Mouse (Mus musculus) 3T3-L1 (cell line): ENCODE data around the gene Pcnx2.
A peak's percentile ranks its signal among the peaks of the same experiment; 100 is the strongest.

Source experiments
- DNase-seq: peaks from one replicate; pipeline ENCODE4 v3.0.0-alpha.2; 2015; ENCODE audit warnings: low read depth, low spot score

Gene Pcnx2

DNA sequence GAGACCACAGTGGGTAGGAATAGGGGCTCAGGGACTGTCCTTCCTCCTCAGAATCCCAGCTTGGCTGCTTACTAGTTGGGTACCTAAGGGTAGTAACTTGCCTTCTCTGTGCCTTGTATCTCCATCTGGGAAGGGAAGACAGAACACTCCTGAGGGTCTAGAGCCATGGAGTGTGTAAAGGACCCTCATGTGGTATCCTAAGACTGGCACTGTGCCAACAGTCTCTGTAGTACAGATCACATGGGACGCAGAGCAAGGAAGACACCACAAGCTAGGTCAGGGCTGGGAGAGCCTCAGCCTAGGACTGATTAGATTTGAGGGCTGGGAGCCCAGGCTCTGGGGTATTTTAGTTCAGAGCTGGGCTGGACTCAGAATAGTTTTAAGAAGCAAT lies 141.0 kb downstream of the Pcnx2 start:
- no peak for DNase-seq

DNA sequence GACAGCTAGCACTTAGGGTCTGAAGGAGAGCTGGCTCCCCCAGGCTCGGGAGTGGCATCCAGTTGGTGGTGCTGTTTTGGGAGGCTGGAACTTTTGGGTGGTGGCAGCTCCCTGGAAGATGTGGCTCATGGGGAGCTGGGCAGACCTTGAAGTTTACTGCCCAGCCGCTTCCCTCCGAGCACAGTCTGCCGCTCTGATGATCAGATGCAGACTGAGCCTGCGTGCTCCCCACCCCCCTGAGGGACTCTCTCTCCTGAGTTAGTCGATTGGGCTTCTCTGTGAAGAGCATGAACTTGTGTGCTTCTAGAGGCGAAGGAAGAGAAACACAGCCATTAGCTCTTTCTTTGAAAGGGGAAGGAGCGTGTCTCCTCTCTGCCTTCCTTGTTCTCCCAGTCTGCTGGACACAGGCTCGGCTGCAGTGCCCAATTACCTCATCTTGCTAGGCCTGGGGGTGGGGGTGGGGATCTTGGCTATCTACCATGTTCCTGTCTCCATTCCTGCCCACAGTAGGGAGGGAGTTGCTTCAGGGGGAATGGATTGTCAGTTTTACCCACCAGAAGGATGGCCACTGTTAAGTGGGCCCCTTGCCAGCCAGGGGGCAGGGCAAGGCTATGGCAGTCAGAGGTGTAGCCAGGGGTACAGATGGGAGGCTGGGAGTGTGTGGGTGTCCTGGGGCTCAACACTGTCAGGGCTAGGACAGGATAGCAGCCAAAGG lies 141.6 kb downstream of the Pcnx2 start:
- peak; percentile 29 for DNase-seq

DNA sequence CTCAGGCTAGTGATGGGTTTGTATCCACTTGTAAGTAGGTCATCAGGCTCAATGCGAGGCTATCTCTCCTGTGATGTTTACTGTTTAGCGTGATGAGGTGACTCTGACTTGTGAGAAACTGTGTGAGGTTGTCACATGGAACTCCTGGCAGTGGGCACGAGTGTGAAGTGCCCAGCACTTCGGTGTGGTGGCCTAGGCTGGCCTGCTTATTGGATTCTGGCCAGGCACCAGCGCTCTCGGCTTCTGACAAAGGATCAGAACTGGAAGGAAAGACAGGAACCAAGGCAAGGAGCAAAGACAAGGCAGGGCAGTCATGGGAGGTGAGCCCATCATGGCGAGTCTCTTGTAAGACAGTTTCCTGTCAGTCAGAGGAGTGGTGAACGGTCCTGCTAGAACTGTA lies 142.2 kb downstream of the Pcnx2 start:
- DNase-seq: no peak

DNA sequence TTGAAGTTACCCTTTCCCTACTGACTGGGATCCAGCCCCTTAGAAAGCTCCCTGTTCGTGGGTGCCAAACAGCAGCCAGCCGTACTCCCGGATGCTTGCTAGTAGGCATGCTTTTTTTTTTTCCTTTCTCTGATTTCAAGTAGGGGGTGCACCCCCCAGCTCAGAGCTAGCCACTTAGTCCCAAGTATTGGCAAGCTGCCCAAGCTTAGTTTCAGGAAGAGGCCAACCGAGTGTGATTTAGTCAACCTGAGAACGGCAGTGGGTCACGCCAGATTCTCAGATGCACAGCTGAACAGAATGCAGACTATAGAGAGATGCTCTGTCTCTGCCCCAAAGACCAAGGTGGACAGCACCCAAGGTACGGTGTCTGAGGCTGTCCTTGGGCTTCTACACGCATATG lies 147.3 kb downstream of the Pcnx2 start:
- no peak for DNase-seq

DNA sequence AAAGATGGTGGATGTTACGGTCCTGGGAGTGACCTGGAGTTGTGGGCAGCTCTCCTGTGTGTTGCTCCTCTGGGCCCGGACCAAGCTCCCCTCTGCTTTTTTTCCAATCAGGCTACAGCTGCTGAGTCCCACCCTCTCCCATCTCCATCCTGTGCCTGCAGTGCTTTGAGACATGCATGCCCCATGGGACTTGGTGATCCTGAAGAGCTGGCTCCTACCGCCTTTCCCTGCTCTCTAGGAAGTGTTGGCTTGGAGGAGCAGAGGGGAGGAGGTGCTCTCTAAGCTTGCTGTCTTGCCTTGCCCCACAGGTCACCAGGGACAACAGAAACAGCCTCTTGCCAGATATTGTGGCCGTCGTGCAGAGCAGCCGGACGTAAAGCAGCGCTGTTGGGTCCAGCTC lies 150.7 kb downstream of the Pcnx2 start:
- no peak for DNase-seq

DNA sequence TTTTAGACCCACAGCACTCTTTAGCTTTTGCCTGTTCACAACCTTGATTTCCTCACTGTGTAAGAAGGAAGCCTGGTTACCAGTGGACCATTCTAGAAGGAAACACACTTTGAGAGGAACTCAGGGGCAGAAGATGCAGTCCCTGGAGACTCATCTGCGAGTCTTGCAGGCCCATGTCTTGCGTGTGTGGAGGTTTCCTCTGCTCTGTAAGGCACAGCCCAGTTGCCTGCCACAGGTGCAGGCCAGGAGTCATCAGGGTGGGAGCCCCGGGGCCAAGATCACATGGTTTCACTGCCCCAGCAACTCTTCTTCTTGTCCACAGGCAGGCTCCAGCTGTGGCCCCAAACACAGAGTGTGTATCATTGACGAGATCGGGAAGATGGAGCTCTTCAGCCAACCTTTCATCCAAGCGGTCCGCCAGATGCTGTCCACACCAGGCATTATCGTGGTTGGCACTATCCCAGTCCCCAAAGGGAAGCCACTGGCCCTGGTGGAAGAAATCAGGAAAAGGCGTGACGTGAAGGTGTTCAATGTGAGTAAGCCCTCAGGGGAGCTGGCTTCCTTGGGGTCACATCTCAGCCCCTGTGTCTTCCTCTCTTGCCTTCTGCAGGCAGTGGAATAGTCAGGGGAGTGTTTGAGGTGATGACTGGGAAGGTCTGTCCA lies 153.1 kb downstream of the Pcnx2 start:
- no peak for DNase-seq

DNA sequence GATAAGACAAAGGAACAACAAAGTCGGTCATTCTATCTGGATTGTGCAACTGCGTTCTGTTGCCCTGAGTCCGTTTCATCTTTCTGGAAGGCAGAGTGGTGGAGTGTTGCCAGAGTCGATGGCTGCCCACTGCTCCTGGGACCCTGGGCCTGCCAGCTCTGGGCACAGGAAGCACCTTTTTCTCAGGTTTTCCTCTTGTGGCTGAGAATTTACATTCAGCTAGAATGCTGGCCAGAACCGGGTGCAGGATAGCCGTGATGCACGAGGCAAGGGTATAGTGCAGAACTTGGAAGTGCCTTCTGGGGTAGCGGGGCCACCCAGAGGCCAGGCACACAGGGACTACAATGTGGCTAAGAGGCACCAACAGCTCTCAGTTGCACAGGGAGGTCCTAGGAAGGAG lies 155.7 kb downstream of the Pcnx2 start:
- DNase-seq: no peak

DNA sequence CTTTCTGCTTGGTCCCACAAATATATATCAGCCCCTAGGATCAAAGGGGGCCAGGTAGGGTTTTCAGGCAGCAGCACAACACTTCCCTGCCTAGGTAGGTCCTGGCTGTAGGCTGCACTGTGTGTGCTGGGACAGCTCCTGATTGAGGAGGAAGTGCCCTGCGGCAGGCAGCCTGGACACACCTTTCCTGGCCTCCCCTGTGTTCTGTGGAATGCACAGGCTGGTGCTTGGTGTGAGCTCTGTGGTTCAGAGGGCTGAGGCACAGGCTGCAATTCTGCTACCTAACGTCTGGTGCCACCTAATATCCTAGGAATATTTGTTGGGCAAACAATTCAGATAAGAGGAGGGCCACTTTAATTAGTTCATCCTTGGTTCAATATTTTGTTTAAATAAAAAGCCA lies 156.3 kb downstream of the Pcnx2 start:
- DNase-seq: no peak

DNA sequence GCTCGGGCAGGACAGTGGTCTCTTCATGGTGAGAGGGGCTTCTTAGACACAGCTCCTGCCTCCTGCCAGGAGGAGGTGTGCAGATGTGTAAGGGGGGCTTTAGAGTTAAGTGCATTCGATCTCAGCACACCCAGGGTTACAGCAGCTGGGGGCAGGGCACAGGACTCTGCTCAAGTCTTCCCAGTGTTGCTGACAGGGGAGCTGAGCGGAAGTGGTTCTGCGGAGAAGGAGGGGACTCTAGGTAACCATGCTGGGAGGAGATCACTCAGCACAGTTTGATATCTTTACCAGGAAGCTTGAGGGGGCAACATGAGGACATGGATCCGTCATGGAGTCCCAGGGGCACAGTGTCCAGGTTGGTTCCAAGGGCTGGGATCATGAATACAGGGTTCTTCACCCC lies 156.7 kb downstream of the Pcnx2 start:
- DNase-seq: no peak

DNA sequence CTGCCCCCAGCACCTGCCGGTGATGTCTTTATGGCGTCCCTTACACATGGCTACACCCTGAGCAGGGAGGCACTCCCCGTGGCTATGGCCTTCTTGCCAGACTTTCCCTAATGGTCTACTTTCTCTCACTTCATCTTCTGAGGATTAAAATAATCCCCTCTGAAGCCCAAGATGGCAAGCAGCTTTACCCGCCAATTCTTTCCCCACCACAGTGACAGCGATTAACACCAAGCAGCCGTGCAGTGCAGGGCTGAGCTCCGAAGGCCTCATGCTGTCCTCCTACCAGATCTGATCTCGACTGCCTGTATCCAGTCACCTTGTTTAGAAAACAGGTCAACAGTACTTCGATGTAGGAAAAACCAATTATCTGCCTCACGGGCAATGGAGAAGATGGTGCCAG lies 157.5 kb downstream of the Pcnx2 start:
- DNase-seq: no peak

DNA sequence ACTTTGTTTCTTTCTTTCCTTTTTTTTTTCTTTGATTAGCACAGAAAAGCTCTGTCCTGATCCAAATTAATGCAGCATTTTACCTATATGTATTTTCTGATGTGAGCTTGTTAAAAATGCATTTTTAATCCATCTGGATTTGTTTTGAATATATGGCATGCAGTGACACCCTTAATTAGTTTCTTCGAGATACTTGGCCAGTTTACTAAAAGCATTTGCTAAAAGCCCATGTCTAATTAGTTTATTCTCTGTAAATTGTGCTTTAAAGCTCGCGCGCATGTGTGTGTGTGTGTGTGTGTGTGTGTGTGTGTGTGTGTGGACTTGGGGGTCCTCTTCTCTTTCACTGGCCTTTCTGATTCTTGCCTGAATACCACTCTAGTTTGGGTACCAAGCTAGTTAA lies 159.2 kb downstream of the Pcnx2 start:
- DNase-seq: no peak

DNA sequence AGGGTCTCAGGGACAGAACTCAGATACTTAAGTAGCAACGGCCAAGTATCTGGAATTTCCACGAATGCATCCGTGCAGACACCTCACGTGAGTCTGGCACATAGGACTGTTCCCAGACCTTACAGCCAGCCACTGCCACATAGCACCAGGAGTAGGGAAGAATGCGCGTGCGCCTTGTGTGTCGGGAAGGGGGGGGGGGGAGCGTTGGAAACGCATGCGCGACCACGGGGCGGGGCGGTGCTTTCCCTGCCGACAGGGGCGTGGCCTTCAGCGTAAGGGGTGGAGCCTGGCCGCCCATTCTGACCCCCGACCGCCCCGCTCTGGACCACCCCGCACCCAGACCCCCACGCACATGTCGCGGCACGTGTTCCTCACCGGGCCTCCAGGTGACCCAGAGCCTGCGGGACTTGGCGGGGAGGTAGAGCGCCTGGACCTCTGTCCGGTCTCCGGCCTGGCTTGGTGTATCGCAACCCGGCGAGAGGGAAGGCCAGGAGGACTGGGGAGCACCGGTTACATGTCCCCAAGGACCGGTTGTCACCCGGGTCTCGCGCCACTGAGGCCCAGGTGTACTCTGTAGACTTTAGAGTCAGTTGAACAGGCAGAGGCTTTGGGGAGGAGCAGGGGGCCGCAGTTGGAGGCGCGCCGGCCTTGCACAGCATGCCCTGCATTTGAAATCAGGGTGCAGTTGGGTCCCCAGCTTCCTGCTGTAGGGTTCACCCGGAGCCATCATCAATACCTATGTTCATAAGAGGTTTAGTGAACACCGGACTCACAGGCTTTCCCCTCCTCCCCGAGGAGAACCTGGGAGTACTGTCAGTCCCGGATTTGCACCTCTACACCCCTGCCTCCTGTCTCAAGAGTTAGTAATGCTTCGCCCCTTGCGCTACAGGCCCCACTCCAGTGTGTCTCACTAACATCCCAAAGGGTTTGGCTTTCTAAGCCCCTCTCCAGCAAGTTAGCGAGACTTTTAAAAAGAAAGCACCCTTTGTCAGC lies 163.9 kb downstream of the Pcnx2 start:
- DNase-seq: peak; percentile 88

DNA sequence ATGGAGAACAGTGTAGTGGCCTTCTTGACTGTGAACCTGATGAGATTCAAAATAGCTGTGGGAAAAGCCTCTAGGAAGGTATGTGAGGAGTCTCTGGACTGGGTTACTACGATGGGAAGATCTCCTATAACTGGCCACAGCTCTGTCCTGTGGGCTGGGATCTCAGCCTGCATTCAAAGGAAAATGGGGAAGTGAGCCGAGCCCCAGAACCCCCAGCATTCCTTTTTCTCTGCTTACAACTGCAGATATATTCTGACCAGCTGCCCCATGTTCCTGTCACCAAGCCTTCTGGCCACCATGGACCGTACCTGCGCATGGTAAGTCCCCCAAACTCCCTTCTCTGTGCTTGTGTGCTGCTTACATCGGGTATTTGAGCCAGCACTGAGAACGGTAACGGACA lies 168.4 kb downstream of the Pcnx2 start, which contains the start of gene Ntpcr:
Gene Ntpcr, plus strand, starts transcription at position 218 of the 400 bp plus-strand sequence.
- DNase-seq: no peak

DNA sequence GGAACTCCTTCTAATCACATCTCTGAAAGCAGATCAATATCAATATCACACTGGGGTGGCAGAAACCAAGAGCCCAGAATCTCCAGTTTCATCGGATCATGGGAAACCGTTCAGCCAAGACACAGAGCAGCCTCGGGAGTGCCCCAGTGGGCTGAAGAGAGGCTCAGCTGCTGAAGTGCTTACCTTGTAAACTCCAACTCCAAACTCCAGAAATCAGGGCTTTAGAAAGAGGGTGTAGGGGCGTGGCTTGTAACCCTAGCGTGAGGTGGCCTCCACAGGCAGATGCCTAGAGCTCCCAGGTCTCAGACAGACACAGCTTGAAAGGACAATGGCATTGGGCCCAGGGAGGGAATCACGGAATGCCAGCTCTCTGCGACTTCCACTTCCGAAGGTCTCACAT lies 170.3 kb downstream of the Pcnx2 start:
- no peak for DNase-seq

DNA sequence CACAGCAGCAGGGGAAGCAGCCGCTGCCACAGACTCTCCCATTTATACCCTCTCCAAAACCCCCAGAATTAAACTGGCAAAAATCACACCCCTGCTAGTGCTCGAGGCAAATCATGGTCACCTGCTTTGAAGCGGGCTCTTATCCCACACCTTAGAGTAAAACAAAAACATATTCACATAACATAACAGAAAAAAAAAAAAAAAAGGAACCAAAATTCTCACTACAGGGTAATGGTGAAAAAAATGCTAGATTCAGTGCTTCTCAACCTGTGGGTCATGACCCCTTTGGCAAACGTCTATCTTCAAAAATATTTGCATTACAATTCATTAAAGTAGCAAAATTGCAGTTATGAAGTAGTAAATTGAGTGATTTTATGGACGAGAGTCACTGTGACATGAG lies 171.1 kb downstream of the Pcnx2 start:
- no peak for DNase-seq

DNA sequence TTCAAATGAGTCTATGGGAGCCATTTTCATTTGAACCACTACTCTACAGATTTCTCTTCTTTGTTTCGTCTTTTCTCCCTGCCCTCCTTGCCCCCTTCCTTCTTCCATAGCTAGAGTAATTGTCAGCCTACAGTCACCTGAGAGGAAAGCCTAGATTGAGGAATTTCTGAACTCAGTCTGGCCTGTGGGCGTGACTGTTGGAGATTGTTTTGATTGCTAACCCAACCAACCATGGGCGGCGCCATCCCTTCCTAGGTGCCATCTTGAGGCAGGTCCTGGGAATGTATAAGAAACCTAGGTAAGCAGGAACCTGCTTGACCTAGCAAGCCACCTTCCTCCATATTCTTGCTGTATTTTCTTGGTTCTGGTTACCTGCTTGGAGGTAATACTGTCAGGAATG lies 172.0 kb downstream of the Pcnx2 start:
- DNase-seq: no peak

DNA sequence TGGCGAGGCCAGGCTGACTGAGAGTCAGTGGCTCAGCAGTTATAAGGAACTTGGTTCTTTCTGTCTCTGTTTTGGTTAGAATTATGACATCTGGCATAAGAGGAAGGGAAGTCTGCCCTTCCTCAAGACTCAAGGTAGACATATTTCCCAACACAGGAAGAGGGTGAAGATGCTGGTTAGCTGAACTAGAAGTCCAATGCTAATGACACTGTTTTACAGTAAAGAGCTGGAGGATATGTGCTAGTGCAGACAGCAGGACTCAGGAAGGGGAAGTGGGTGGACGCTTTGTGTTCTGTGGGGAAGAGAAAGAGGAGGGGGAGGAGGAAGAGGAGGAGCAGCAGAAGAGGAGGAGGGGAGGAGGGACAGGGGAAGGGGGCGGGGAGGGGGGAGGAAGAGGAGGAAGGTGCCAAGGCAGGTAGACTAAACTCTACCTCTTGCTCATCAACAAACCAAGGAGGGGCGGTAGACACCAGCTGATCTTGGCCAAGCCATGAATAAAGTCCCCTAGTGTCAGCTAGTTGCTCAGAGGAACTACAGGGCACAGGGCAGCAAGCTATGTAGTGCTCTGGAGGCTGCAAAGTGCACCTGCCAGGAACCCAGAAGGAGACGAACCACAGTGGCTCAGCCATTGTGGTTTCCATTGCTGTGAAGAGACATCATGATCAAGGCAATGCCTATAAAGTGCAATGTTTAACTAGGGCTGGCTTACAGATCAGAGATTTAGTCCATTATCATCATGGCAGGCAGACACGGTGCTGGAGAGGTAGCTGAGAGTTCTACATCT lies 172.9 kb downstream of the Pcnx2 start:
- no peak for DNase-seq

DNA sequence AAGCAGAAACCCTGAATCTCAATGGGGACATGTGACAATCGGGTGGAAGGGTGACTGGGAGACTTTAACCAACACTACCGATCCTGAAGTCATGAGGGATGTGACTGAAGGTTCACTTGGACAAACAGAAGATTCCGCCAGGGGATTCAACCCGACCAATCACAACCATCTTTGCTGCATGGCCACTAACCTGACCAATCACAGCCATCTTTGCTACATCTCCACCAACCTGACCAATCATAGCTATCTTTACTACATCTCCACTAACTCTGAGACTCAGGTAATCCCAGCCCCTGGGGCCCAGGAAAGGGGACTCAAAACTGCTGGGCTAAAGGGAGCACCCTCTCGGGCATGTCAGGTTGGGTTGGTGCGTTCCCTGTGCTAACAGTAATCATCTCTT lies 174.7 kb downstream of the Pcnx2 start:
- DNase-seq: no peak

DNA sequence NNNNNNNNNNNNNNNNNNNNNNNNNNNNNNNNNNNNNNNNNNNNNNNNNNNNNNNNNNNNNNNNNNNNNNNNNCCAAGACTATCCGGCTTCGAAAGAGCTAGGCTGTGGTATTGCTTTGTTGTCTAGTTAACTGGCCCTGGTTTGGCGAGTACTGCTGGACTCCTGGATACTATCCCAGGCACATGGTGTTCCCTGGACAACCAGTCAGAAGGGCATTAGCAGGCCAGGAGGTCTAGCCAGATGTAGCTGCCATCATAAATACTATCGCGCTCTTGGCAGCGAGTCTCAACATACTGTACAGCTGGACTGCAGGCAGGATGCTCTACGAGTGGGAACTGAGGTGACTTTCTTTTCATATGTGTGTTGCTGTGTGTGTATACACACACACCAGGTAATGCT lies 175.4 kb downstream of the Pcnx2 start:
- peak; percentile 59 for DNase-seq

DNA sequence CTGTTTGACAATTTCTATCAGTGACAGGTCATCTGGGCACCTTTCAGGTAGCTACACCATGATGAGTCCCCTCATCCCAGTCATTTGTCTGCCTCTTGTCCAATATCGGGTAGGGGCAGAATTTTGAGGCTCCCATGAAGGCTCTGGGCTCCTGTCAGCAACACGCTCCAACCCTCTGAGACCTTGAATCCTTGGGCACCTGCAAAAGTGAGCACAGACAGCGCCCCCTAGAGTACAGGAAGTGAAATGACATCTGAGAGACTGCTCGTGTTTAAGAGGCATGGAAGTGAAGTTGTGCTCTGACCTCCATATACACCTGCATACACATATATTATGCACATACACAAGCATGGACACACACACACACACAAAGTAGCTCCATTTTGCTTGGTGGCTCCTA lies 179.2 kb downstream of the Pcnx2 start:
- peak; percentile 40 for DNase-seq

DNA sequence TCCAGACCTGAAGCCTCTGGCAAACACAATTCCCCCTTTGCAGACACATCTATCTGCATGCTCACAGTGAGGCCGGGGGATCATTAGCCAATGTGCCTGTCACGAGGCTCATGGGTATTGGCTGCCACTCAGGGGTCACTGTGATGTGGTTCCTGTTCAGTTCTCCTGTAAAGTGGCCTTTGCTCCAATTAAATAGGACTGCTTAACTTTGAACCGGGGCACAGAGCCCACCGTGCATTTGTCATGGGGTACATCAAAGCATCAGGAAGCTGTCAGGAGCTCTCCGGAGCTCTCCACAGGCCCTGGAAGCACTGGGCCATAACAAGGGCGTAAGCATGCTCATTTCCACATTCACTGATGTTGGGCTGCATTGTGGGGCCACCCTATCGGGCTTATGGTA lies 181.5 kb downstream of the Pcnx2 start:
- DNase-seq: no peak

DNA sequence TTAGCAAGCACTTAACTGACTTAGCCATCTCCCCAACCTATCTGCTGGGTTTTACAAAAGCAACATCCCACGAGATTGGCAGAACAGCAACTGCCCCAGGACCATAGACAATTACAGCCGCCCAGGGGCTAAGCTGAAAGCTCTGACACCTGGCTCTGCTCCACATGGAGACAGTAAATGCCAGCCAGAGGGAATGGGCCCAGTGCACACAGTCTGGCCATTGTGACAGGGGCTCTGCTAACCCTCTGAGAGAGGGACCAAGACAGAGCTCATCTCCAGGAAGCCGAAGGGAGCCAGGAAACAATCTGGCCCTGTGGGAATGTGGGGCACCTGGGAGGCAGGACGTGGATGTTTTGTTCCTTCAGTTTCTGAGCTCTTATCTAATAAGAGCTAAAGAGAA lies 181.9 kb downstream of the Pcnx2 start:
- no peak for DNase-seq
